Mouse (Mus musculus): ENCODE results near the gene Cryzl2. TPM values are rescaled to one million over a fixed set of nuclear protein-coding genes. Genes with fewer than 3 reads are reported as not detected.

Cryzl2 gene
- total RNA-seq, 2 experiments from 2014 or later: 7.3 to 8.4 TPM

DNA sequence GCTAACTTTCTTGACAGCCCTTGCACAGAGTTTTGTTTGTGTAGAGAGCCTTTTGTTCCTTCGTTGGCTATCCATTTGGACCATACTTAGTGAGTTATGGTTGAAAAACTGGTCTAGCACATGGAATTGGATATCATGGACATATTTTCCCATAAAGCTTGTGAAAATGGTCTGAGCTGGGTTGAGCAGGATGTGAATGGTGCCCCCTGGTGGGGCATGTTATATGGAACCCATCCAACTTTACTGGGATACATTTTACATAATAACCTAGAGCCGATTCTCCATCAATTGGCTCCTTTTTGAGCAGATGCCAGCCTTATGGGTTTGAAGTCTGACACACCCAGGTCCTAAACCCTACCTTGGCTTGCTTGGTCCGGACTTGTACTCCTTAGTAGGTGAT, 6.8 kb downstream of the Cryzl2 start:
- intact Hi-C loops (cut with DNase I): no loop called here
- DNase-seq: peak; percentile 66 to 69

DNA sequence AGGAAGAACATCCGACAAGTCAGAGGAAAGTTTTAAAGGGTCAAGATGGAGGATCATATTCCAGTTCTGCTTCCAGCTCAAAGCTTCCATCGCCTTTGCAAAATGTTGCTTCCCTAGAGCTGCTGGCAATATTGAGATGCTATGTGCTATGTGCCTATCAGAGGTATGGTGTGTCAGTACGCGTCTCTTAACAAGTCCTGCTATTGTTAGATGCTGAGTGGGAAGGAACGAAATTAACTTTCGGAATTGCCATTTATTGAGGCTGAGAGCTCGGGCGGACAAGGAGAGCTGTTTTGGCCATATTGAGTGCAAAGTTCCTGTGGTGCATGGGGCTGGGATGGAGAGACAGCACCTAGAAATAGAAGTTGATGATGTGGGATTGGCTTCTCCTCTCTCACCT, 9.5 kb downstream of the Cryzl2 start:
- intact Hi-C loops (cut with DNase I): no loop called here
- no peak for DNase-seq

DNA sequence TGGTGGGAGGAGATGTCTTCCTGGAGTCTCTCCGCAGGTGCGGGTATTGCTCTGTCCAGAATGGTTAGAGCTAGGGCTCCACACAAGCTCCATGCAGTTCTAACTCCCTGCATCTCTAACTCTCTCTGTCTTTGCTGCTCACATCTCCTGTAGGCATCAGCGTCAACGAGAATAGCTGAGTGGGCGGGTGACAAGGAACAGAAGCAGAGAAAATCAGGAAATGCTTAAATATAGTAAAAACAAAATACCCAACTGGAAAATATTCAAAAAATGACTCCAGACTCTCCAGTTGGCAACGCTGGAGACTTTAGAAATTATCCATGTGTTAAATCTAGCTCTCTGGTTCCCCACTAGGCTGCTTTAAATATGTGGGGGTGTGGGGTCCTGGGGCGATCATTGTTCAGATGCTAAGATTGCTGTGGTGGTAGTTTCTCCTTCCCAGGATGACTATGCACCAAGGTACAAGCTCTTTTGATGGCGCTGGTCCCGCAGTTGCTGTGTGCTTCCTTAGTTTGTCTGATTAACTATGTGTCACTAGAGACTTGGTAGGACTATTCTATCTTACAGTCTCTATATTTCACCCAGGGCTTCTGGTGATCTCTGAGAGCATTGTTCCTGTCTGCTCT, 12.5 kb downstream of the Cryzl2 start:
- no peak for DNase-seq
- intact Hi-C loops (cut with DNase I): no loop called here

DNA sequence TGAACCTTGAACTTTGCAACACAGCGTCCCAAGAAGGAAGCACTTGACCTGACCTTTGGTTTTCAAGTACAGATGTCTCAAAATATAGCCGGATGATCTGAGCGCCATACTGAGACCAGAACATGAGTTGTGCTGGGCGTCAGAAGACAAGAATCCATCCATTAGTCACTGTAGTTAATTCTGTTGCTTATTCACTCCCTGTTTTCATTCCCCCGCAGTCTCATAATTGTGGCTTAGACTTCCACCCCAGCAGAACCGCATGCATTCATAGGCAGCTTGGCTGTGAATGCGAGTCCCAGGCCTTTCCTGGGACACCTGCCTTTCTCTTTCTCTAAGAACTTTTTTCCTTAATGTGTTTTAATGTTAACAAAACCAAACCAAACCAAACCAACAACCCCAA, 14.3 kb downstream of the Cryzl2 start:
- no peak for DNase-seq
- intact Hi-C loops (cut with DNase I): no loop called here

DNA sequence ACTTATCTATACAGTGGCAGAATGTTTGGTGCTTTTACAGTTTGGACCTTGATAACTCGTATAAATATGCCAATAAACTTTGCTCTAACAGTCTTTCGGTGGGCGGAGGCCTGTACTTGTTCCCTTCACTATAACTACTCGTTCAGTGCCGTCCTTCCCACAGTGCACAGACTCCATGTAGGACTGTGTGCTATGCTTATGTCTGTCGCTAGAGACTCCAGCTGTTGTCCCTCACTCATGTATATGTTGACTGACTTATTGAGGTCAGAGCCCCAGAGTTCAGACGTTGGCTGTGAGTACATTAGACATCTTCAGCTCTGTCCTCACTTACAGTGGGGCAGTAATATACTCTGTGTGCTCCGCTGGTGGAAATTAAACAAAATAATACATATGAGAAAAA, 16.5 kb downstream of the Cryzl2 start:
- no peak for DNase-seq

DNA sequence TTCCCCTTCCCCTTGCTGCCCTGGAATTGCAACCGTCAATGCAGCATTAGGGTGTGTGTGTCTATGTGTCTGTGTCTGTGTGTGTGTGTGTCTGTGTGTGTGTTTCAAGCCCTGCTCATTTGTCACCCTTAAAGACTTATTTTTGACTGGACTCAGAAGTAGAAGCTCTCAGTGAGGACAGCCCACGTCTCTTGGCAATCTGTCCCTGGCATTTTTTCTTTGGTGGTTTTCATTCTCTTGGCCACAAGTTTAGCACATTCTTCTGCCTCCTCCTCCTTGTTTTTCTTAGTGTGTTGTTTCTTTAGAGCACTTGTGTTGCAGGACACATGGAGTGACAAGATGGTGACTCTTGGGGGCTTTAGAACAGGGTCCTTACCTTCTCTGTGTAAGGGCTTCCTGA, 17.9 kb downstream of the Cryzl2 start:
- no peak for DNase-seq
- intact Hi-C loops (cut with DNase I): no loop called here

More for the DNA sequence above, 16.5 kb downstream of the Cryzl2 start:
- intact Hi-C loops (cut with DNase I): no loop called here

DNA sequence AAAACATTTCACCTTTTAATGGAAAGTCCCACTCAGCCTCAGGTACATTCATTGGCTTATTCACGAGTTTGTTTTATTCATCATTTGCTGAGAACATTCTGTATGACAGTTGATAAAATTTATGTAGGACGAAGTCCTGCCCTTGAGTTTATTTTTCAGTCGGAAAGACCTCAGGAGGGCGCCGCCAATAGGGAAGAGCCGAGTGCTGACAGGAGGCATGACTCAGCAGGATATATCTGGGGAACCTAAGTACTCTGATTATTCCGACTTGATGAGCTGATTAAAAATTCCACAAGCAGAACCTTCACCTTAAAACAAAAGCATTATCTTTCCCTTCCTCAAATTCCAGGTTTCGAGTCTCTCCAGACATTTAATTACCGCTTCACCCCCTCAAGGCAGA, 21.7 kb downstream of the Cryzl2 start:
- intact Hi-C loops (cut with DNase I): no loop called here
- DNase-seq: no peak

DNA sequence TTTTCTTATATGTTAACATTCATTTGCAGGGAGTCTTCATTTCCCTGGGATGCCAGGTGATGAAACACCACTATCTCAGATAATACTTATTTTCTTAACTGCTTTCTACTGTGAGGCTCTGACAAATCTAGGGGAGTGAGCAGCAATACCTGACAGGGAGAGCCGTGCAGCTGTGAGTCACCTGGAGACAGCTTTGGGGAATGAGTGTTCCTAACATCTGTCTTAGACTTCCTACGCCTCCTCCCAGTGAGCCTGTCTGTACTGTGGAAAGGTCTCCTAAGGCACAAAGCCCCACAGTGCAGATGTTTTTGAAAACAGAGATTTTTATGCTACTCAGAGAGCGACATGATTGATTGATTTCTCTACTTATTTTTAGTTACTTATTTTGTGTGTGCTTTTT, 22.5 kb downstream of the Cryzl2 start:
- intact Hi-C loops (cut with DNase I): no loop called here
- DNase-seq: no peak

DNA sequence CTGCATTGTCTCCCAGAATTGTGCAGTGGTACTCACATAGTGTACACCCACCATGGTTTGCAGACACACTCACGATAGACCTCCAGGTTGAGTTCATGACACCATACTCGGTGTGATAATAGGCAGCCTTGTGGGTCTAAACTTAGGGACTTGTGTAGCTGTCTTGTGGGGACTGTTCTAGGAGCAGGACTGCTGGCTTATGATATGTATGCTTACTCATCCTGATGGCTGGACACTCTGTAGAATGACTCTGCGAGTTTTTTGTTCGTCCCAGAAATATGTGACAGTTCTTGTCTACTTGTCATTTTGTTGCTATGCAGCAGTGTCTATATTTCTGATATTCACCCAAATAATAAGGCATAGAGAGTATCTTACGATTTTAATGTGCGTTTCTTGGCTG, 23.3 kb downstream of the Cryzl2 start:
- DNase-seq: no peak
- intact Hi-C loops (cut with DNase I): no loop called here

DNA sequence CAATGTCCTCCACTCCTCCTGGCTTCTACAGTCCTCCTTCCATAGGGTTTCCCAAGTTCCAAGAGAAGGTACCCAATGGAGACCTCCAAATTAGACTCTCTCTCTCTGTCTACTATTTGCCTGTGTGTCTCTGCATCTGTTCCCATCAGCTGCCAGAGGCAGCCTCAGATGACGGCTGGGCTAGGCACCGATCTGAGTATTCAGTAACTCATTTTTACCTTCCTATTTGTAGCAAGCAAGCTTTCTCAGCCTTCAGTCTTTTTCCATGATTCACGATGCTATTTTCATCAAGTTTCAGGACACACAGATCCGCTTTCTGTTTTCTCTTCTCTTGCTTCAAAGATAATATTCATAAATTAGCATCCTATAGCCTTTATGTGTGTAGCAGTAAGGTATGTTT, 25.8 kb downstream of the Cryzl2 start:
- no peak for DNase-seq
- intact Hi-C loops (cut with DNase I): no loop called here

DNA sequence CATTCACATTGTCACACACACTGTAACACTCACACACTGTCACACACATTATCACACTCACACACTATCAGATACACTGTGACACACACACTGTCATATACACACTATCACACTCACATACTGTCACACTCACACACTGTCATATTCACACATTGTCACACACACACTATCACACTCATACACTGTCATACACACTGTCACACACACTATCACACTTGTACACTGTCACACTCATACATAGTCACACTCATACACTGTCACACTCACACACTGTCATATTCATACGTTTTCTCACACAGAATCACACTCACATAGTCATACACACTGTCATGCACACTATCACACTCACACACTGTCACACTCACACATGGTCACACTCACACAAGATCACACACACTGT, 42.3 kb downstream of the Cryzl2 start:
- intact Hi-C loops (cut with DNase I): no loop called here
- DNase-seq: no peak

DNA sequence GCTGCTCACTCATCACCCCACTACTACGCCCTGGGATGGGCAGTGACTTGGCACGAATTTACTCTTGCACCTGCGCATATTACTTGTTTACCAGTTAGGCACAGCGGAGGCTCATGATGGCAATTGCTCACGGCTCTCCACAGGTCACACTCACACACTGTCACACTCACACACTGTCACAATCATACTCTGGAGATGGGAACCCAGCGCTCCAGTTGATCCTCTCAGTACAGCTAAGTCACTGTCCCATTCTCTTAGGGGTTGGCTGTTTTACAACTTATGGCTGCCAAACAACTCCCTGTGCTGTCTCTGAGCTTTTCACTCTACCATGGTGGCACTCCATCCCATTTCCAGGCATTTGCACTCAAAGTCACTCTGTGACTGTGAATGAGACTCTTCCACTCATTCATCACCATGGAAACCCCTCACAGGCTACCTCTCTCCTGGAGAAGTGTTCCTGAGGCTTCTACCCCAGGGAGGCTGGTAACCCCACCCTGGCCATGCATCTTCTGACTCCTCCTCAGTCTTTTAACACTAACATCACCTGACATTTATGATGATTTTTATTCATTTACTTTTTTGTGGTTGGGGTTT, 43.1 kb downstream of the Cryzl2 start:
- intact Hi-C loops (cut with DNase I): no loop called here
- DNase-seq: no peak

DNA sequence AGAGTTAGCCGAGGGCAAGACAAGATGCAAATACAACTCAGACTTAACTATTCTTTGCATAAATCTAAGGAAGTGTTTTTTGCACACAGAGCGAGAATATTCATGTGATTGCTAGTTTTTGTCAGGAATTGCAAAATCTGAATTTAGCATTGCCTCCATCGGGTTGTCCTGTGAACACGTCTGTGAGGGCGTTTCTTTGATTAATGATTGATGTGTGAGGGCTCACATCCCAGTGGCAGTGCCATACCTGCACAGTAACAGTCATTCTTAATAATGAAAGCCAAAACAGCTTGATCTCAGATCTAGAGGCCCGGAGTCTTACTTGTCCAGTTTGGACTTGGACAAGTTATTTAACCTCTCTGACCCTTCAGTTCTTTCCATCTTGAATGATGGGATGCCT, 44.7 kb downstream of the Cryzl2 start:
- intact Hi-C loops (cut with DNase I): no loop called here
- no peak for DNase-seq

DNA sequence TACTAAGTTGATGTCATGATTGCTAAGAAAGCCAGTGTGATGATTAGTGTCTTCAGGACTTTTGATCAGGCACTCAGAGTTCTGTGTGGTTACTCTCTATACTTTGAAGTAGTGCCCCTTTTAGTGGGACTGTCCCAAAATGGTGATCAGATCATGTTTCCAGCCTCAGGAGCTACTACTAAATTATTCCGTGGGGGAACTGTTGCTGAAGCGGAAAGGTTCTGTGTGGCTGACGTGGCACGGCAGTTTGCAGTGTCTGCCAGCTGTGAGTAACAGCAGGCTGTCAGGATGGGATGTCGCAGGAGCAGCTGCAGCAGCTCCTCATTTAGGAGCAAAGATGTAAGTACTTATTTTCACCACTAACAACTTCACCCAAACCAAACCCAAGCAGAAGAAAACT, 48.1 kb downstream of the Cryzl2 start, which contains the start of gene Sec16b:
Gene Sec16b, plus strand, starts transcription at position 207 of the 400 bp plus-strand sequence.
- intact Hi-C loops (cut with DNase I): no loop called here
- peak; percentile 42 to 69 for DNase-seq

DNA sequence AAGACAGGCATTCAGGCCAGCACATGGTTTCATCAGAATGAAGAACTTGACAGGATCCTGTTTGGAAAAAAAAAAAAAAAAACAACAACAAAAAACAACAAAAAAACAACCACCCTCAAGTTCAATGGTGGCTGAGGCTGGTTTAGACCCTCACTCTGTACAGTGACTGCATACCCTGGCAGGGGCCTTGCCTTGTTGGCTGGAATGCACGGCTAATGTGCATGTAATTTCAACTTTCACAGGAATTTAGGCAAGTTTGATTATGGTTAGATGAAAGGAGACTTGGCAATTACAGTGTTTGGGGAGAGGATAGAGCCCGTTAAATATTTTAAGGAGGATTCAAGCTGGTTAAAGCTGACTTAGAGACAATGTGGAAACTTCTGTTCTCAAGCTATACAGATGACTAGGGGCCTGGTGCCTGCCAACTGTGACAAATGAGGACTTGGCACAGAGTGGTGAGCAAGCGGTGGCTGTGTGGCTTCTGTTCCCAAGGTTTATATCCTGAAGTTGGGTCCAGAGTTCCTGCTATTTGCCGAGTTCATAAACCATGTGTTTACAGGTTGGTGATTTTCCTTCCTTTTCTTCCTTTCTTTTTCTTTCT, 48.7 kb downstream of the Cryzl2 start:
- DNase-seq: peak in 1 of 2 experiments; percentile 4
- intact Hi-C loops (cut with DNase I): no loop called here

DNA sequence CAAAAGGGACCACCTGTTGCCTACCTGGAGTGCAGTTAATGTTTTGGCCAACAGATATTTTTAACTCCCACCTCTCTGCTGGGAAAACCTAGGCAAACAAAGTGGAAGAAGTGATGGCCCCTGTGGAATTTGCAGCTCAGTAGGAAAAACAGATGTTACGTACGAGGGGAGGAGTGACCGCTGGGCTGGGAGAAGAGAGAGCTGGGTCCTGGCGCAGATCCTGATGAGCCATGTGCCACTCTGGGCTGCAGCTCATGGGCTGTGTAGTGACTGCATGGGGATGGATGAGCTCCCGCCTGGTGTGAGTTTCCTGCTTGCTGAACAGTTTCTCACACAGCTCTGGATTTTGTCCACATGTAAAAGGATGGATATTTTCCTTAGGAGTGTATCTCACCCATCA, 49.4 kb downstream of the Cryzl2 start:
- peak; percentile 27 to 30 for DNase-seq
- intact Hi-C loops (cut with DNase I): no loop called here

DNA sequence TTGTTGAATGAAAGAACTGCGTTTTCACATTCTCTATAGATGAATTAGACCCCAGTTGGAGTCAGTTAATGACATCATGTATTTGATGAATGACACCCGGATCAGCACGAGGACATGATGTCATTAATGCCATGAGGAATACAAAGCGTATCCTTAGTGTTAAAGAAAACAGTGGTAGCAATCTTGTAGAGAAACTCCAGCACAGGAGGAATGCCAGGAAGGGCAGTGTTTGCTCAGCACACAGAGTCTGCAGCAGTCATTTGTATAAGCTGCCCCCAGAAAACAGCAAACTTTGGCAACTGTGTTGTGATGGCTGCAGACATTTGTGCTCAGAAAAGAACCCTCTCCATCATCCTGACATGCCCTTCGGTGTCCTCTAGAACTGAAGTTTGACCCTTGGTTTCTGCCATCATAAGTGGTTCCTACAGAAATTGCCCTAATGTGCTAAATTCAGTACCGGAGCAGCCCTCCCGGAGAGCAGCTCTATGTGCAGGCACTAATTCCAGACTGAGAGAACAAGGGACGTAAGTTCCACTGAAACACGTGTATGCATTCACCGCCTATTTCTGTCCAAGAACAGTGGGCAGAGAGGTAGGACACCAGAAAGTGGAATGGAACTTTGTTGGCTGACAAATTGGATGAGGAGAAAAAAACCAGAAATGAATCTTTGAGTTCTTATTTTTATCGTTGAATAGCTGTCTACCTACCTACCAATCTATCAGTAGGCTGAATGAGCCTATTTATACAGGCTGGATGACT, 54.5 kb downstream of the Cryzl2 start:
- DNase-seq: no peak
- intact Hi-C loops (cut with DNase I): loop anchor here (2.0 kb wide), 1 partner anchor 18 kb away; no protein-coding TSS in a partner anchor

DNA sequence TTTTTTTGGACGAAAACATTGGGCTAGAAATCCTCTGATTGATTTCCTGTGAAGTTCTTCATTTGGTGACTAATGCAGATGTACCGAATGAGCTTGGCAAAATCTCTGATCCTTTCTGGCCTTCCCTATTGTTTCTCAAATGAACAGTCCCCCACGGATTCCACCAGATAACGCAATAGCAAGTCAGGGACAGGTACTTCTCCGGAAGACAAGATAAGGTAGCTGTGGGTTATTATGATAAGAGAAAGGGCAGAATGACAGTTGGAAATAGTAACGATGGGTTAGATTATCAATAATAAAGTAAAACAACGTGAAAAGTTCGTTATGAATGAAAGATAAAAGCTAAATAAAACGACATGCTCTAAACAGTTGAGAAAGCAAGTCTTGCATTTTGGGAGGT, 55.2 kb downstream of the Cryzl2 start:
- no peak for DNase-seq
- intact Hi-C loops (cut with DNase I): loop anchor here (2.0 kb wide), 1 partner anchor 17 kb away; no protein-coding TSS in a partner anchor

DNA sequence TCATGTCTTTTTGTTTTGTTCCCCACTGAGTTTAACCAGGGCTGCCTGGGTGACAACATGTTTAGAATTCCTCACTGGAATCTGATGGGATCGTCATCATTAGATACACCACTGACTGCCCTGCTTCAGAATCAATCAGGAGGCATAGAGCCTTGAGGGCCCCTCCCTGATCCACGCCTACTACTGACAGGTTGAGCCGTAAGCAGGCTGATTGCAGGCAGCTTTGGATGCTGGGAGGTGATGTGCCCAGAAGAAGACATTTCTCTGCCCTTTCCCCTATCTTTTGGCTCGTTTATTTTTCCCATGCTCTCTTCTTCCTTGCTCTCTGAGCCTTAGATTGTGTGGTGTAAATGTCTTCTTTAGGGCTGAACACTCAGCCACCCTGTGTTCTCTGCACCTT, 55.9 kb downstream of the Cryzl2 start:
- DNase-seq: no peak
- intact Hi-C loops (cut with DNase I): no loop called here

DNA sequence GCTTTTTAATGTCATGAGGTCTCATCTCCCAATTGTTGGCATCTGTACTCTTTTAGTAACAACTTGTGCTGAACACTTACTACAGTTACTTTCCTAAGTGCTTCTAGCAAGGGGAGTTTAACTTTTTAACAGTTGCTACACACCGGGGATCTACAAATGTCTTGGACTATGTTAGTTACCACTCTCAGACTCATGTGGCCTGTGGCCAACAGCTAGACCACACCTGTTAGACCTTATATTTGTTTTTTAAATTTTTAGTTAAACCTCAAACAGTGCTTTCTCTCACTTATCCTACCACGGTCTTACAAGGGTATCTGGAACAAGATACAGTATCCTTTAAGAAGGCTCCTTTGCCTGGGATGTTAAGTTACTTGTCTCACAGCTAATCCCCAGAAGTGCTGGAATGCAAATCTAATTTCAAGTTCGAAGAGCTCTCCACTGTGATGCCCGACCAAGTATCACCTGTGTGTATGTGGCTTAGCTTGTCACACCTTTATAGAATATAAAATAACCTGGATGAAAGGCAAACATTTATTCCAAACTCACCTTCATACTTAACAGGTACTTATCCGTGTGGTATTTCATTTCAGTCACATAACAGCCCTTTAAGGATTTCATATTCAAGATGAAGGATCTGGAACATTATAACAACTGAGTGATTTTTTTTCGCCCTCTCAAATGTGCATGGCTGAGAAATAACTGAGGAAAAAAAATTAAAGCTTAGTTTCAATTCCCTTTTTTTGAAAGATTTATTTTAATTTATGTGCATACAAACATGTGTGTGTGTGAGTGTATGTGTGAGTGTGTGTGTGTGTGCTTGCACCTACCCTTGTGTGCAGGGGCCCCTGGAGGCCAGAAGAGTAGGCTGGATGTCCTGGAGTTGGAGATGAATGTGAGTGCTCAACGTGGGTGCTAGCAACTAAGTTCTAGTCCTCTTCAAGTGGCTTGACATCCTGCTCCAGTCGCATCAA, 58.7 kb downstream of the Cryzl2 start:
- no peak for DNase-seq
- intact Hi-C loops (cut with DNase I): no loop called here

All from heart, postnatal 36 days (tissue).